Mouse (Mus musculus): ENCODE data around the gene Ccdc97.

DNA sequence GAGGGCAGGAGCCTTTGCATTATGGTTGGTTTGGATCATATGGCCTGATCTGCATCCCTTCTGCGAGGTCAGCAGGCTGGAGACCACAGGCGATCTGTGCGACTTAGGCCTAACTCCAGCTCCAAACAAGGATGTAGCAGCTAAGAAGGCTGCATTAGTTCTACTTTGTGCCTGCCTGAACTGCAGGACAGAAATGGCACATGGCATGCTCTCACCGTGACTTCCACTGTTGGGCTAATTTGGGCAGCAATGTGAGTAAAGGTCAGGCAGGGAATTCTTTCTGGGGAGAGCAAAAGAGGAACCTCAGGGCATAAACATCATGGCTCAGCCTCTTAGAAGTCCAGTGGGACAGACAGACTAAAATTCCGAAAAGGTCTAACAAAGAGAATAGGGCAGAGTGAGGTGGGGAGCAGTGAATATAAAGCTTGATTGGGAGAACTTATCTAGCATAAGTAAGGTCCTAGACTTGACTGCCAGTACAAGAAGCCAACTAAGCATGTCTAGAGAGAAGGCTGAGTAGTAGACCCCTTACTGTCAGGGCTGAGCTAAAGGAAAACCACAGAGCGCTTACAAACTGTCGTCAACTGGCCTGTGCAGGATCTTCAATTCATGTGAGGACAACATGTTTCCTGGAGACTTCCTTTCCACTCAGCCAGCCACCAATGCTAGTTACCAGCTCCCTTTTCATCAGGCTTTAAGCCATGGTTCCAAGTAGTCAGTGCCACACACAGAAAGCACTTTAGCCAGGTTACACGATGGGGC, 12.6 kb upstream of the Ccdc97 start:
- TF ChIP-seq CTCF (IDR thresholded peaks at IDR 0.05; ENCODE audit: extremely low read depth, insufficient read depth, low read length): no peak
- TF ChIP-seq POLR2A (IDR thresholded peaks at IDR 0.05; ENCODE audit: extremely low read depth, insufficient read depth, low read length): no peak
